Mouse (Mus musculus) heart, postnatal 0 days (tissue): ENCODE data around the gene Thap3. TPM values are rescaled to one million over a fixed set of nuclear protein-coding genes. Genes with fewer than 3 reads are reported as not detected.

Experiments used
- ATAC-seq: fragments of 200-750 bp; cut with Nextera tagmentation; 2 replicates; pipeline ENCODE4 v1.8.0; 2017; ENCODE audit warnings: low read depth, moderate number of reproducible peaks, moderate library complexity; ENCODE audit not compliant: insufficient read depth
- DNase-seq: peaks from one replicate; pipeline ENCODE4 v3.0.0-alpha.2; 2016; ENCODE audit warnings: low spot score
- H3K27ac ChIP-seq: fragments of 300-500 bp; sonication (generic); 2 replicates; pipeline ENCODE4 v1.5.1; 2014; ENCODE audit warnings: low read depth, mild to moderate bottlenecking
- H3K27me3 ChIP-seq: fragments of 300-500 bp; sonication (generic); 2 replicates; pipeline ENCODE4 v1.6.1; 2014; ENCODE audit warnings: low read length, mixed read lengths; ENCODE audit not compliant: control insufficient read depth, insufficient read depth
- H3K36me3 ChIP-seq: fragments of 300-500 bp; sonication (generic); replicated peaks from 2 replicates; pipeline ENCODE4 v1.6.1; 2014; ENCODE audit warnings: low read length, mixed read lengths; ENCODE audit not compliant: control insufficient read depth, insufficient read depth
- H3K4me1 ChIP-seq: fragments of 300-500 bp; sonication (generic); 2 replicates; pipeline ENCODE4 v1.6.1; 2014; ENCODE audit warnings: antibody characterized with exemption; ENCODE audit not compliant: control insufficient read depth, insufficient read depth
- H3K4me2 ChIP-seq: fragments of 300-500 bp; sonication (generic); 2 replicates; pipeline ENCODE4 v1.6.1; 2014; ENCODE audit warnings: low read depth, mild to moderate bottlenecking, low read length, moderate library complexity
- H3K4me3 ChIP-seq: fragments of 300-500 bp; sonication (generic); 2 replicates; pipeline ENCODE4 v1.5.1; 2014; ENCODE audit warnings: low read depth, low read length
- H3K9ac ChIP-seq: fragments of 300-500 bp; sonication (generic); replicated peaks from 2 replicates; pipeline ENCODE4 v1.6.1; 2014; ENCODE audit warnings: low read depth, low read length, mixed read lengths
- H3K9me3 ChIP-seq: fragments of 300-500 bp; sonication (generic); replicated peaks from 2 replicates; pipeline ENCODE4 v1.6.1; 2016; ENCODE audit warnings: low read length; ENCODE audit not compliant: control insufficient read depth
- CTCF ChIP-seq: IDR thresholded peaks from 2 replicates; pipeline ENCODE4 v1.5.1; 2016; ENCODE audit warnings: antibody characterized with exemption, control low read depth, low read depth
- EP300 ChIP-seq: IDR thresholded peaks from 2 replicates; pipeline ENCODE4 v1.6.1; 2016; ENCODE audit warnings: antibody characterized with exemption, low read depth
- WGBS: fragments of 180-500 bp; shearing (Covaris S2); extraction: QIAGEN DNeasy Blood & Tissue Kit; methylation state at CpG from one replicate; pipeline ENCODE4 v1.1.7; 2014; 5-methylcytosine and 5-hydroxymethylcytosine counted together
- polyA plus RNA-seq: library from polyadenylated mRNA; unstranded; fragments of >200 nt; fragmentation: Nextera tagmentation; extraction: Ambion mirVana; gene quantifications from 2 replicates; pipeline ENCODE4 v1.2.1, GENCODE M21; 2015
- total RNA-seq: library from RNA; depleted of rRNA; stranded (reverse); fragments of >200 nt; gene quantifications from 2 replicates; pipeline ENCODE4 v1.2.3, GENCODE M21; 2014; ENCODE audit warnings: low replicate concordance

The Thap3 gene
- total and polyA plus RNA-seq, 2 experiments from 2014 or later, result 22.0 to 23.2 TPM

GRCm38 (mm10) chr4:152021568-152022097 lies 32.8 kb upstream of the Thap3 start:
- Histone ChIP-seq H3K4me1 (peaks cover 13% of the 10 kb centered on the region), H3K27me3 (no peaks in the 10 kb centered on the region), H3K9ac (no peak overlapping the region), H3K27ac (no peak overlapping the region), H3K36me3 (peaks cover 70% of the 10 kb centered on the region), H3K9me3 (no peaks in the 10 kb centered on the region), H3K4me2 (no peak overlapping the region), H3K4me3 (no peak overlapping the region)
- DNase-seq (no peak), ATAC-seq (no peak)
- TF ChIP-seq CTCF (no peak), EP300 (no peak)
- WGBS, result 80% methylated on average over 12 of the region's 12 CpGs

- H3K36me3 ChIP-seq, result peaks cover 86% of the 10 kb centered on the region
- H3K9me3 ChIP-seq, result no peaks in the 10 kb centered on the region
- no peak overlapping the region for H3K4me3 ChIP-seq
- no peak overlapping the region for H3K27ac ChIP-seq
- no peak overlapping the region for H3K4me2 ChIP-seq
- no peak for DNase-seq
- H3K9ac ChIP-seq, result no peak overlapping the region
- 86% methylated on average over 21 of the region's 21 CpGs for WGBS
- no peak for ATAC-seq
- H3K27me3 ChIP-seq, result no peaks in the 10 kb centered on the region
- H3K4me1 ChIP-seq, result no peaks in the 10 kb centered on the region
- TF ChIP-seq CTCF, result no peak
- TF ChIP-seq EP300, result no peak
Measured at GRCm38 (mm10) chr4:152020024-152020423, 31.2 kb upstream of the Thap3 start.

GRCm38 (mm10) chr4:152019073-152019472 lies 30.3 kb upstream of the Thap3 start:
- ATAC-seq (no peak), DNase-seq (no peak)
- Histone ChIP-seq H3K27ac (no peak overlapping the region), H3K4me3 (no peak overlapping the region), H3K9me3 (no peaks in the 10 kb centered on the region), H3K4me1 (no peaks in the 10 kb centered on the region), H3K36me3 (peaks cover 89% of the 10 kb centered on the region), H3K27me3 (no peaks in the 10 kb centered on the region), H3K4me2 (no peak overlapping the region), H3K9ac (no peak overlapping the region)
- WGBS, result 89% methylated on average over 6 of the region's 6 CpGs
- TF ChIP-seq EP300 (no peak), CTCF (no peak)

- Histone ChIP-seq H3K36me3 (peaks cover 45% of the 10 kb centered on the region), H3K4me1 (peaks cover 19% of the 10 kb centered on the region), H3K4me3 (0 out of 2 replicates have a peak overlapping the region, but pooled peaks have one; percentile 3), H3K9me3 (no peaks in the 10 kb centered on the region), H3K27ac (peak overlapping the region; percentile 78), H3K4me2 (peak overlapping the region; percentile 46), H3K27me3 (no peaks in the 10 kb centered on the region), H3K9ac (no peak overlapping the region)
- DNase-seq (peak; percentile 70), ATAC-seq (peak; percentile 15)
- no peak for TF ChIP-seq CTCF
- no peak for TF ChIP-seq EP300
- 43% methylated on average over 12 of the region's 12 CpGs for WGBS
Measured at GRCm38 (mm10) chr4:152013036-152013813, 24.4 kb upstream of the Thap3 start.

GRCm38 (mm10) chr4:152012109-152012508 lies 23.3 kb upstream of the Thap3 start:
- Histone ChIP-seq H3K4me1 (peaks cover 30% of the 10 kb centered on the region), H3K9ac (no peak overlapping the region), H3K36me3 (peaks cover 34% of the 10 kb centered on the region), H3K4me3 (peak overlapping the region; percentile 70), H3K27ac (peak overlapping the region; percentile 96; the same call in 1 of the 2 replicates), H3K27me3 (no peaks in the 10 kb centered on the region), H3K9me3 (no peaks in the 10 kb centered on the region), H3K4me2 (peak overlapping the region; percentile 97)
- TF ChIP-seq CTCF (no peak), EP300 (no peak)
- ATAC-seq, result no peak
- WGBS, result 70% methylated on average over 16 of the region's 16 CpGs
- DNase-seq, result no peak
